Mouse (Mus musculus) midbrain, embryonic 15.5 days (tissue): Measurements from ENCODE around the gene Zfp773. TPM values are rescaled to one million over a fixed set of nuclear protein-coding genes. Genes with fewer than 3 reads are reported as not detected.
"Not testable (repeated sequence)": the region's sequence is repeated elsewhere in the genome, so short reads cannot be mapped to it uniquely, and the experiment has no call there.

ENCODE experiments used
- ATAC-seq: fragments of 200-750 bp; cut with Nextera tagmentation; replicated peaks from 2 replicates; pipeline ENCODE4 v1.8.0; 2017; ENCODE audit warnings: moderate TSS enrichment
- H3K27ac ChIP-seq: fragments of 300-500 bp; sonication (generic); 2 replicates; pipeline ENCODE4 v1.5.1; 2015; ENCODE audit warnings: mild to moderate bottlenecking, inconsistent platforms
- H3K27me3 ChIP-seq: fragments of 300-500 bp; sonication (generic); replicated peaks from 2 replicates; pipeline ENCODE4 v1.6.1; 2015; ENCODE audit warnings: inconsistent platforms
- H3K36me3 ChIP-seq: fragments of 300-500 bp; sonication (generic); replicated peaks from 2 replicates; pipeline ENCODE4 v1.6.1; 2015; ENCODE audit warnings: inconsistent platforms
- H3K4me1 ChIP-seq: fragments of 300-500 bp; sonication (generic); 2 replicates; pipeline ENCODE4 v1.6.1; 2015; ENCODE audit warnings: inconsistent platforms
- H3K4me2 ChIP-seq: fragments of 300-500 bp; sonication (generic); 2 replicates; pipeline ENCODE4 v1.6.1; 2015; ENCODE audit warnings: inconsistent platforms, mild to moderate bottlenecking, moderate library complexity
- H3K4me3 ChIP-seq: fragments of 300-500 bp; sonication (generic); 2 replicates; pipeline ENCODE4 v1.5.1; 2015; ENCODE audit warnings: mild to moderate bottlenecking, inconsistent platforms
- H3K9ac ChIP-seq: fragments of 300-500 bp; sonication (generic); 2 replicates; pipeline ENCODE4 v1.6.1; 2015; ENCODE audit warnings: mild to moderate bottlenecking, inconsistent platforms
- H3K9me3 ChIP-seq: fragments of 300-500 bp; sonication (generic); 2 replicates; pipeline ENCODE4 v1.6.1; 2016; ENCODE audit warnings: inconsistent platforms
- WGBS: fragments of 180-500 bp; shearing (Covaris S2); methylation state at CpG from one replicate; pipeline ENCODE4 v1.1.7; 2015; ENCODE audit warnings: mixed read lengths; 5-methylcytosine and 5-hydroxymethylcytosine counted together
- polyA plus RNA-seq: library from polyadenylated mRNA; unstranded; fragments of >200 nt; fragmentation: Nextera tagmentation; extraction: Ambion mirVana; gene quantifications from 2 replicates; pipeline ENCODE4 v1.2.1, GENCODE M21; 2015

The Zfp773 gene
- 19.7 and 20.5 TPM in 2 replicates for polyA plus RNA-seq

DNA sequence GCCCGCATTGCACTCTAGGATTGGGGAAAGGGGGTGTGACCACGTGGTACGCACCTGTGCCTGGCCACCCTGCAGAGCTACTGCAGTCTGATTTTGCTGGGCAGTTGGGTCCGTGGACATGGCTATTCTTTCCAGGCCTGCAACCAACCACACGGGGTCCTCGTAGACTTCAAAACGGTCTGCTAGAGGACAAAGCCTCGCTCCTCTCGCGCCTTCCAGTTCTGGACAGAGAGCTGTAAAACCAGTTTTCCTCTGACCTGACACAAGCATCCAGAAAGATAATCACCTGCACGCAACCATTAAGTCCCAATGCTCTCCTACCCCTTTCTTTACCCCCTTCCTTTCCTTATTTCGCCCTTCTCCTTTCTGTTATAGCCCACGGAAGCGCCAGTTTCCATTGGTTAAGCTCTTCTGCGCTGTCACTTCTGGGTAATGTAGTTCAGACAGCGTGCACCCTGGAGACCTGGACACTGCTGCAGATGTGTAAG, at the start of gene Zfp773:
Gene Zfp773, minus strand, starts transcription at position 377 of the 488 bp plus-strand sequence.
- WGBS = 6% methylated on average over 16 of the region's 16 CpGs
- Histone ChIP-seq H3K36me3 (peaks cover 17% of the 10 kb centered on the region), H3K4me1 (peaks cover 15% of the 10 kb centered on the region), H3K27ac (peak within 1 kb of the TSS; percentile 89), H3K9ac (peak within 1 kb of the TSS; percentile 76), H3K4me2 (peak within 1 kb of the TSS; percentile 68), H3K9me3 (no peaks in the 10 kb centered on the region), H3K4me3 (peak within 1 kb of the TSS; percentile 56), H3K27me3 (no peaks in the 10 kb centered on the region)
- peak; percentile 98 for ATAC-seq

DNA sequence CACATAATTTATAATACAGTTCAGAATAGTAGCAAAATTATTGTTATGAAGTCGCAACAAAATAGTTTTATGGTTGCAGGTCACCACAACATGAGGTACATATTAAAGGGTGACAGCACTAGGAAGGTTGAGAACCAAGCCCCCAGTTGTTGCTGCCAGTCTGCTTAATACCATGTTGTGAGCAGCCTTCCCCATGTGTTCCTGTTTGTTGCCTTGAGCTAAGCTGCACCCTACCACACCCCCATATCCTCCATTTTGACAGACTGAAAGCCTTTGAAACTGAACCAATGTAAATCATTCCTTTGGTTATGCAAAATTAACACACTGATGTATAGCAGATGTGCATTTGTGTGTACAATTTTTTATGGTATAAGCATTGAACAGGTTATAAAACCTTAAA, 49.3 kb upstream of the Zfp773 start:
- WGBS = 93% methylated on average over 1 of the region's 1 CpGs
- Histone ChIP-seq H3K9me3 (no peaks in the 10 kb centered on the region), H3K9ac (no peak overlapping the region), H3K4me3 (no peak overlapping the region), H3K4me2 (no peak overlapping the region), H3K27me3 (no peaks in the 10 kb centered on the region), H3K27ac (no peak overlapping the region), H3K36me3 (peaks cover 23% of the 10 kb centered on the region), H3K4me1 (no peaks in the 10 kb centered on the region)
- no peak for ATAC-seq

DNA sequence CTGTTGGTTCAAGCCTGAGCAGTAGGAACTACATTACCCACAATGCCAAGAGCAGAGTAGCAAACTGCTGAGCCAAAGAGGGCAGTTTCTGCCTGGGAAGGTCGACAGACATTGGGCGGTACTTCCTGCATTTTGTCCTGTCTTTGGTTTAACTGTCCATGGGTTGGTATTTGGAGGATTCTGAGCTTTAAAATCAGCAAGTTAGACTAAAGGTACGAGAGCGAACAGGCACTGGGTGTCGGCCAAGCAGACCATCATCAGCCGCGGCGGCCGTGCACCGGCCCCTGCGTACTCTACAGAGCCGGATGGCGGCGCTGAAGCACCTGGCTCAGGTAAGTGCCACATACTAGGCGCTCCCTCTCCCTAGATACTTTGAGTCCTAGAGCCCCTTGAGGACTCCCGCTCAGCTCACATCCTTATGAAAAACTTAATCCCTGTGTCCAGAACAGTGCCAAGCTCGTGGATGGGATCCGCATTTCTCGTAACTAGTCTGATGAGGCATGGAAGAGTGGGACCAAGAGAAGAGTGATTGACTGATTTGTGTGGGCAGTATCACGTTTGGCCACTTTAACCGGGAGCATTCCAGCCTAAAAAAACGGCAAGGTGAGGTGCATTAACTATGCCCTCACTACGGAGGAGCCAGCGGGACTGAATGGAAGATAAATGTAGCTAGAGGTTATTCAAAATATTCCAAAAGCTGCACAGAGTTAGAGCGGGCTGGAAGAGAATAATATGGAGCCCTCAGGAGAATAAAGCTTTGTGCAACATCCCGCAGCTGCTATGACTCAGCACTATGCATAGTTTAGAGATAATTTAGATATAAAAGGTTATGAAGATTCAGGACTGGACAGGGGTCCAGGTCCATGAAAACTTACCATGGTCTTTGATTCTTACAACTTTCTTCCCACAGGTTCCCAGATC, 34.9 kb upstream of the Zfp773 start, which contains the start of gene Zfp418:
Gene Zfp418, plus strand, starts transcription at position 104 of the 921 bp plus-strand sequence.
- peak; percentile 98 for ATAC-seq
- peak within 1 kb of the TSS; percentile 68 for H3K4me2 ChIP-seq
- peak within 1 kb of the TSS; percentile 84 for H3K27ac ChIP-seq
- peaks cover 11% of the 10 kb centered on the region; the same call in 1 of the 2 replicates for H3K36me3 ChIP-seq
- H3K4me3 ChIP-seq = peak within 1 kb of the TSS; percentile 85
- peak within 1 kb of the TSS; percentile 67 for H3K9ac ChIP-seq
- no peaks in the 10 kb centered on the region for H3K27me3 ChIP-seq
- 1% methylated on average over 26 of the region's 26 CpGs for WGBS
- H3K4me1 ChIP-seq = peaks cover 8% of the 10 kb centered on the region
- no peaks in the 10 kb centered on the region for H3K9me3 ChIP-seq

DNA sequence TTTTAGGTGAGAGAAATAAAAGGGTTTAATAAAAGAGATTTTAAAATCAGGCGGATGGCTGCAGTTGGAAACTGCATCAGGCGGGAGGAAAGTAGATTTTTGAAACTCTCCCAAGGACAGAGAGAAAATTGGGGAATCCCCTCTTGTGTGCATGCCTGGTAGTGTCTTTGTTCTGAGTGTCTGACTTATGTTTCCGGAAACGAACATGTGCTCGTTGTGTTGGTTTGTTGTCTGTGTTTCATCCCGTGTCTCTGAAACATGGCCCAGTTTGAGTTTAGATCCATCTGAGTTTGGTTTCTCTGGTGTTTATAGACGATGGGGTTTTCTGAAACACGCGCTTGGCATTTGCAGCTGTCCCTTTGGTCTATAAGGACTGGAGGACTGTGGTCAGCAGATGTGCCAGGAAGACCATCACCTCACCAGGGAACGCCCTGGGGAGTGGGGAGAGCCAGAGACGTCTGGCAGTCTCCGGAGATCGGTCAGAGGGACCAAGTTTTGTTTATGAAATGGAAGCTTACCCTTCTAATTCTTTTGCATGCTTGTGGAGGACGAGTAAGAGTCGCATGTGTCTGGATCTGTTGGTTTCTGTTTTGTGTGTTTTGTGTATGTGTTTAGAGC, 9.5 kb upstream of the Zfp773 start:
- Histone ChIP-seq H3K36me3 (no peaks in the 10 kb centered on the region), H3K4me1 (no peaks in the 10 kb centered on the region), H3K9ac (no peak overlapping the region), H3K9me3 (no peaks in the 10 kb centered on the region), H3K27me3 (no peaks in the 10 kb centered on the region), H3K27ac (no peak overlapping the region), H3K4me3 (no peak overlapping the region), H3K4me2 (no peak overlapping the region)
- no peak for ATAC-seq
- WGBS = 92% methylated on average over 15 of the region's 15 CpGs

DNA sequence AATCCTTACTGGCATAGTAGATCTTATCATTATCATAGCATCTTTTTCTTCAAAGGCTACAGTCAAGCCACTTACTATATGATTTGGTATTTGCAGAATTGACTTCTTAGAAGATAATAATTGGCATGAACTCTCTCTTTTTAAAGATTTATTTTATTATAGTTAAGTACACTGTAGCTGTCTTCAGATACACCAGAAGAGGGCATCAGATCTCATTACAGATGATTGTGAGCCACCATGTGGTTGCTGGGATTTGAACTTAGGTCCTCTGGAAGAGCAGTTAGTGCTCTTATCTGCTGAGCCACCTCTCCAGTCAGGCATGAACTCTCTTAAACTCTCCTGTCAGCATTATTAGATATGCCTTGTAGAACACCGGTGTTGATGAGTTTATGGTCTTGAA, 7.7 kb upstream of the Zfp773 start:
- no peak for ATAC-seq
- WGBS = 98% methylated on average over 1 of the region's 1 CpGs

DNA sequence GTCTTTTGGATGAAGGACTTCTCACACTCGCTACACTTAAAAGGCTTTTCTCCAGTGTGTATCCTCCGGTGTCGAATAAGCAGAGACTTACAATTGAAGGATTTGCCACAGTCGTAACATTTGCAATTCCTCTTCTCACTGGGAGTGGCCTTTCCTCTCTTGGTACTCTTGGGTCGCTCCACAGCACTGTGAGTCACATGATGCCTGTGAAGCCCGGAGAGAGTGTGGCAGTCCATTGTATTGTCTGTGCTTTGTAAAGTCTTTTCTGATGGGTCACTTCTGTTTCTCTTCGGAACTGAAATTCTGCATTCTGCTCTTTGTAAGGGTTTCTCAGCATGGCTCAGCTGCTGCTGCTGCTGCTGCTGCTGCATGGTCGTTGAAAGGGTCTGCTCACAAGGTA, 3.8 kb downstream of the Zfp773 start:
- H3K9me3 ChIP-seq = no peaks in the 10 kb centered on the region
- no peak for ATAC-seq
- no peak overlapping the region for H3K4me3 ChIP-seq
- WGBS = 62% methylated on average over 8 of the region's 8 CpGs
- no peak overlapping the region for H3K27ac ChIP-seq
- H3K36me3 ChIP-seq = peaks cover 24% of the 10 kb centered on the region
- H3K4me1 ChIP-seq = peaks cover 15% of the 10 kb centered on the region
- no peak overlapping the region for H3K9ac ChIP-seq
- no peak overlapping the region for H3K4me2 ChIP-seq
- H3K27me3 ChIP-seq = no peaks in the 10 kb centered on the region

More for the DNA sequence above, 7.7 kb upstream of the Zfp773 start:
- Histone ChIP-seq H3K36me3 (no peaks in the 10 kb centered on the region), H3K4me2 (no peak overlapping the region), H3K27ac (no peak overlapping the region), H3K9ac (no peak overlapping the region), H3K27me3 (no peaks in the 10 kb centered on the region), H3K4me1 (no peaks in the 10 kb centered on the region), H3K4me3 (no peak overlapping the region), H3K9me3 (no peaks in the 10 kb centered on the region)

DNA sequence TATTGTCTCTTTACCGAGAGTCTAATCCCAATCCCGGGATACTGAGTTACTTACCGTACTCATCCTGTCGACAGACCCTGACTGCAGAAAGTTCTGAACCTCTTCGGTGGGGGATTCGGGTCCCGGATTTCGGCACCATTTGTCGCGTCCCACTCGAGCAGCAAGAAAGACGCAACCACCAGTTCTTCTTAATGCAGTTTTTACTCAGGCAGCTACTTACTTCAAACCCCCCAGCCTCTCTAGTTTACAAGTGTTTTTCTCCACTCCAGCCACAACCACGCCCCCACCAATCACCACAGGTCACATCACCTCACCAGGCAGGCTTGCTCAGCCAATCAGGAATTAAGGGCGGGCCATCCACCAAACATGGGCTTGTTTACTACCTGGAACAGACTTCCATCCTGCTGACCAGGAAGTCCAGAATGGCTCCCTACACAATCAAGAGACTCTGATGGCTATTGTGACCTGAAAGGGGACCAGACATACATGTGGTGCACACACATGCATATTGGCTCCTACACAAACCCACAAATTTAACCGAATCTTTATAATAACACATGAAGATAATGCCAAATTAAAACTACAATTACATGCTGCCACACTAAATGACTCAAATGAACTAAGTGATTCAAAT, 5.9 kb downstream of the Zfp773 start:
- H3K9me3 ChIP-seq, H3K9ac ChIP-seq, H3K4me2 ChIP-seq, H3K27me3 ChIP-seq, H3K4me1 ChIP-seq, H3K4me3 ChIP-seq, H3K27ac ChIP-seq, ATAC-seq: not testable (repeated sequence)
- WGBS = 96% methylated on average over 15 of the region's 15 CpGs
- peaks cover 24% of the 10 kb centered on the region for H3K36me3 ChIP-seq

DNA sequence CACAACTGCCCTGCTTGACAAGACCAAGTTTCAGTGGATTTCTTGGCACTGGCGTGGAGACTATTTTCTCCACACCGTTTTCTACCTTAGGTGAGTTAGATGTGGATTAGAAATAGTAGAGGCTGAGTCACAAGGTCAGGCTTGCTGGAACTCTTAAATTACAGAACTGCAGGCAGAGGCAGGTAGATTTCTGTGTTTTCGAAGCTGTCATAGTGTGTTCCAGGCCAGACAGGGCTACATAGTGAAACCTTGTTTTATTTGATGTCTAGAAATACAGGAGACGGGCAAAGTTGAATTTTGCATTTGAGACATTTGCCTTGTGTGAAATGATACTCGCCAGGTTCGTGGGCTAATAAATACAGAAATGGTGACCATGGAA, 15.0 kb downstream of the Zfp773 start:
- no peak overlapping the region for H3K27ac ChIP-seq
- no peak for ATAC-seq
- peak overlapping the region; percentile 79 for H3K4me2 ChIP-seq
- H3K27me3 ChIP-seq = no peaks in the 10 kb centered on the region; the same call in 1 of the 2 replicates
- peaks cover 17% of the 10 kb centered on the region for H3K4me1 ChIP-seq
- 56% methylated on average over 6 of the region's 6 CpGs for WGBS
- no peak overlapping the region for H3K9ac ChIP-seq
- no peaks in the 10 kb centered on the region for H3K9me3 ChIP-seq
- peaks cover 19% of the 10 kb centered on the region for H3K36me3 ChIP-seq
- peak overlapping the region; percentile 68 for H3K4me3 ChIP-seq

DNA sequence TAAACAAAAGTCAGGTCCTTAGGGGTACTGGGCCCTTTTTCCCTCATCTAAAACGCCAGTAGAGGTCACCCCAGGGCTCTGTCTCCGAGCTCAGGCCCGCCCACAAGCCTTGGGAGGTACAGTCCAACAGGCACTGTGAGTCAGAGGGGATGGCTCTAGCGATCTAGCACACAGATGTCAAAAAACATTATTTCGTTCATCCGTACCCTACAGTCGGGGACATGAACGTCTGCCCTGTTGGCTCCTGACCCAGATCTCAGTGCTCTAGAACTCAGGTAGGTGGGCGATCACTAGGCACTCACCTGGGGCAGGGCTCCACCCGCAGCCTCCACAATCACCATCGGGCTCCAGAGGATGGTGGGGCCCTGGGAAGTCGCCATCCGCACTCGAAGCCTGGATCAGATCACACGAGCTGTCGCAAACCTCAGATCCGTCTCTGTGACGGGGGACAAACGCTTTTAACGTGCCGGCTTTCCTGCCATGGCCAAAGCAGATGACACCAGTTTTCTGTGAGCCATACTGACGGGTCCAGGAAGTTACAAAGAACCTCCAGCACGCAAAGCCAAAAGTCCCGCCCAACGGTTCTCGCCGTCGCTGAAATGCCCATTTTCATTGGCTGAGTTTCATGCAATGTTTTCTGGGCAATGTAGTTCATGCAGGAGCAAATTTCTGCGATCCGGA, 15.5 kb downstream of the Zfp773 start, which contains the start of gene Zfp954:
Gene Zfp954, minus strand, starts transcription at position 568 of the 681 bp plus-strand sequence.
- Histone ChIP-seq H3K4me2 (peak within 1 kb of the TSS; percentile 79), H3K9me3 (no peaks in the 10 kb centered on the region), H3K9ac (peak within 1 kb of the TSS; percentile 69), H3K36me3 (peaks cover 24% of the 10 kb centered on the region), H3K27ac (peak within 1 kb of the TSS; percentile 77), H3K4me1 (peaks cover 17% of the 10 kb centered on the region), H3K4me3 (peak within 1 kb of the TSS; percentile 68), H3K27me3 (no peaks in the 10 kb centered on the region; the same call in 1 of the 2 replicates)
- peak; percentile 95 for ATAC-seq
- under 1% methylated on average over 30 of the region's 30 CpGs for WGBS

DNA sequence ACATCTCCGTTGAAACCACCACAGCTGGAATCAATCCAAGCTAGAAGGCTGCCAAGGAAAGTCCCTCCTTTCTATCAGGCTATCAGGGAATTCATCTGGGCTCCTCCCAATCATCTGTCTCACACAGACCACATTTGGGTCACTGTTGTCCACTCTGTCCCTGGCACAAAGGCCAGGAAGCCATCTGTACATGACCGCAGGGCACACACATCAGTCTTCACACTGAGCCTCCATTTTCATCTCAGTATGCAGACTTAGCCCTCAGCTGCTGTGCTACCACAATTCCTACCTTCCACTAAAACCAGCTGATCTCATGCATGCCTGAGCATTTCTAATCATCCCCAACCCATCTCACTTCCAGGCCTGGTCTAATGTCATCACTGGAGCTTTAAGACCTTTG, 18.1 kb downstream of the Zfp773 start:
- 94% methylated on average over 2 of the region's 2 CpGs for WGBS
- no peak overlapping the region for H3K9ac ChIP-seq
- no peaks in the 10 kb centered on the region for H3K9me3 ChIP-seq
- no peak overlapping the region for H3K4me2 ChIP-seq
- H3K27me3 ChIP-seq = no peaks in the 10 kb centered on the region; the same call in 1 of the 2 replicates
- H3K4me3 ChIP-seq = no peak overlapping the region
- ATAC-seq = no peak
- H3K4me1 ChIP-seq = peaks cover 17% of the 10 kb centered on the region
- no peak overlapping the region for H3K27ac ChIP-seq
- peaks cover 41% of the 10 kb centered on the region for H3K36me3 ChIP-seq

DNA sequence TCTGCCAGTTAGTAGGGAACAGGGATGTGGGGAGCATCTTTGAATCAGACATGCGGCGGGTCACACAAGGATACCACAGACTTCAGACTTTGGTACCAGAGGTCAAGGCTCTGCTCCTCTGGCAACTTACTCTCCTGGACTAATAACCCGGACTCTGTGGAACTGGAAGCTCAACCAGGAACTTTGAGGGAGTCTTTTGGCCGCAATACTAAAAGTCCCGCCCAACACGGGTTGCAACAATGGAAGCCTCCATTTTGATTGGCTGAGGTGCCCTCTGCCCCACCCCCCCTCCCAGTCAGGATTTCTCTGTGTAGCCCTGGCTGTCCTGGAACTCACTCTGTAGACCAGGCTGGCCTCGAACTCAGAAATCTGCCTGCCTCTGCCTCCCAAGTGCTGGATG, 28.1 kb downstream of the Zfp773 start:
- H3K4me3 ChIP-seq = no peak overlapping the region
- WGBS = 92% methylated on average over 7 of the region's 7 CpGs
- H3K4me2 ChIP-seq = no peak overlapping the region
- no peaks in the 10 kb centered on the region for H3K4me1 ChIP-seq
- no peak overlapping the region for H3K27ac ChIP-seq
- no peaks in the 10 kb centered on the region for H3K9me3 ChIP-seq
- H3K9ac ChIP-seq = no peak overlapping the region
- 0 out of 2 replicates have a peak, but pooled peaks cover 7% of the 10 kb centered on the region for H3K36me3 ChIP-seq
- no peaks in the 10 kb centered on the region for H3K27me3 ChIP-seq
- no peak for ATAC-seq
